Mouse (Mus musculus): Measurements from ENCODE around the gene Myt1l. TPM values are rescaled to one million over a fixed set of nuclear protein-coding genes. Genes with fewer than 3 reads are reported as not detected.

The Myt1l gene
- polyA plus RNA-seq, 1 experiment from 2014 or later = not detected

- H3K4me1 ChIP-seq (ENCODE audit: insufficient read depth, low read depth, low read length) = no peaks in the 10 kb centered on the region
- no peak overlapping the region for H3K4me3 ChIP-seq (ENCODE audit: low read depth, low read length)
- H3K4me2 ChIP-seq (replicated peaks; ENCODE audit: low read depth, low read length) = no peak overlapping the region
- H3K27ac ChIP-seq (ENCODE audit: low read length) = no peak overlapping the region
- no peaks in the 10 kb centered on the region for H3K36me3 ChIP-seq (ENCODE audit: insufficient read depth, low read length)
- no peaks in the 10 kb centered on the region for H3K27me3 ChIP-seq (replicated peaks; ENCODE audit: insufficient read depth, low read length)
- ATAC-seq = no peak
- WGBS = 63% methylated on average over 15 of the region's 15 CpGs
- TF ChIP-seq EP300 (IDR thresholded peaks at IDR 0.05) = no peak
- TF ChIP-seq CTCF (IDR thresholded peaks at IDR 0.05) = peak; percentile 65
- no peaks in the 10 kb centered on the region for H3K9me3 ChIP-seq (ENCODE audit: low read length)
- H3K9ac ChIP-seq (replicated peaks; ENCODE audit: low read depth) = no peak overlapping the region
- no peak for DNase-seq (ENCODE audit: low spot score)
Measured at GRCm38 (mm10) chr12:29627956-29628750, 100.0 kb downstream of the Myt1l start.

GRCm38 (mm10) chr12:29629875-29630538, 101.8 kb downstream of the Myt1l start:
- WGBS = 85% methylated on average over 10 of the region's 10 CpGs
- ATAC-seq (no peak), DNase-seq (ENCODE audit: low spot score) (no peak)
- H3K4me1 ChIP-seq (ENCODE audit: insufficient read depth, low read depth, low read length) = no peaks in the 10 kb centered on the region
- H3K4me2 ChIP-seq (replicated peaks; ENCODE audit: low read depth, low read length) = no peak overlapping the region
- no peaks in the 10 kb centered on the region for H3K27me3 ChIP-seq (replicated peaks; ENCODE audit: insufficient read depth, low read length)
- no peak overlapping the region for H3K4me3 ChIP-seq (ENCODE audit: low read depth, low read length)
- no peak overlapping the region for H3K27ac ChIP-seq (ENCODE audit: low read length)
- no peaks in the 10 kb centered on the region for H3K9me3 ChIP-seq (ENCODE audit: low read length)
- TF ChIP-seq CTCF (IDR thresholded peaks at IDR 0.05) (no peak), EP300 (IDR thresholded peaks at IDR 0.05) (no peak)
- H3K9ac ChIP-seq (replicated peaks; ENCODE audit: low read depth) = no peak overlapping the region
- no peaks in the 10 kb centered on the region for H3K36me3 ChIP-seq (ENCODE audit: insufficient read depth, low read length)

- no peak overlapping the region for H3K4me3 ChIP-seq (ENCODE audit: low read depth, low read length)
- no peak for DNase-seq (ENCODE audit: low spot score)
- H3K9ac ChIP-seq (replicated peaks; ENCODE audit: low read depth) = no peak overlapping the region
- WGBS = 80% methylated on average over 2 of the region's 2 CpGs
- no peaks in the 10 kb centered on the region for H3K4me1 ChIP-seq (ENCODE audit: insufficient read depth, low read depth, low read length)
- no peak overlapping the region for H3K4me2 ChIP-seq (replicated peaks; ENCODE audit: low read depth, low read length)
- H3K36me3 ChIP-seq (ENCODE audit: insufficient read depth, low read length) = no peaks in the 10 kb centered on the region
- H3K27ac ChIP-seq (ENCODE audit: low read length) = no peak overlapping the region
- no peaks in the 10 kb centered on the region for H3K27me3 ChIP-seq (replicated peaks; ENCODE audit: insufficient read depth, low read length)
- TF ChIP-seq CTCF (IDR thresholded peaks at IDR 0.05) (no peak), EP300 (IDR thresholded peaks at IDR 0.05) (no peak)
- ATAC-seq = no peak
- H3K9me3 ChIP-seq (ENCODE audit: low read length) = no peaks in the 10 kb centered on the region
Measured at GRCm38 (mm10) chr12:29634509-29634908, 106.3 kb downstream of the Myt1l start.

- Histone ChIP-seq H3K4me1 (ENCODE audit: insufficient read depth, low read depth, low read length) (no peaks in the 10 kb centered on the region), H3K4me3 (ENCODE audit: low read depth, low read length) (no peak overlapping the region), H3K9ac (replicated peaks; ENCODE audit: low read depth) (no peak overlapping the region), H3K4me2 (replicated peaks; ENCODE audit: low read depth, low read length) (no peak overlapping the region), H3K36me3 (ENCODE audit: insufficient read depth, low read length) (no peaks in the 10 kb centered on the region), H3K27ac (ENCODE audit: low read length) (no peak overlapping the region), H3K27me3 (replicated peaks; ENCODE audit: insufficient read depth, low read length) (0 out of 2 replicates have a peak, but pooled peaks cover 3% of the 10 kb centered on the region), H3K9me3 (ENCODE audit: low read length) (no peaks in the 10 kb centered on the region)
- WGBS = 73% methylated on average over 11 of the region's 11 CpGs
- no peak for TF ChIP-seq EP300 (IDR thresholded peaks at IDR 0.05)
- TF ChIP-seq CTCF (IDR thresholded peaks at IDR 0.05) = no peak
- DNase-seq (ENCODE audit: low spot score) (no peak), ATAC-seq (no peak)
Measured at GRCm38 (mm10) chr12:29639543-29640196, 111.5 kb downstream of the Myt1l start.

GRCm38 (mm10) chr12:29640201-29640600, 112.0 kb downstream of the Myt1l start:
- ATAC-seq (no peak), DNase-seq (ENCODE audit: low spot score) (no peak)
- no peaks in the 10 kb centered on the region for H3K36me3 ChIP-seq (ENCODE audit: insufficient read depth, low read length)
- no peak for TF ChIP-seq CTCF (IDR thresholded peaks at IDR 0.05)
- no peak for TF ChIP-seq EP300 (IDR thresholded peaks at IDR 0.05)
- H3K4me2 ChIP-seq (replicated peaks; ENCODE audit: low read depth, low read length) = no peak overlapping the region
- no peaks in the 10 kb centered on the region for H3K4me1 ChIP-seq (ENCODE audit: insufficient read depth, low read depth, low read length)
- 0 out of 2 replicates have a peak, but pooled peaks cover 3% of the 10 kb centered on the region for H3K27me3 ChIP-seq (replicated peaks; ENCODE audit: insufficient read depth, low read length)
- H3K4me3 ChIP-seq (ENCODE audit: low read depth, low read length) = no peak overlapping the region
- no peaks in the 10 kb centered on the region for H3K9me3 ChIP-seq (ENCODE audit: low read length)
- no peak overlapping the region for H3K9ac ChIP-seq (replicated peaks; ENCODE audit: low read depth)
- WGBS = 30% methylated on average over 1 of the region's 1 CpGs
- H3K27ac ChIP-seq (ENCODE audit: low read length) = no peak overlapping the region

GRCm38 (mm10) chr12:29642915-29643314, 114.7 kb downstream of the Myt1l start:
- Histone ChIP-seq H3K4me3 (ENCODE audit: low read depth, low read length) (no peak overlapping the region), H3K4me2 (replicated peaks; ENCODE audit: low read depth, low read length) (no peak overlapping the region), H3K4me1 (ENCODE audit: insufficient read depth, low read depth, low read length) (no peaks in the 10 kb centered on the region), H3K27ac (ENCODE audit: low read length) (no peak overlapping the region), H3K9ac (replicated peaks; ENCODE audit: low read depth) (no peak overlapping the region), H3K9me3 (ENCODE audit: low read length) (no peaks in the 10 kb centered on the region), H3K36me3 (ENCODE audit: insufficient read depth, low read length) (no peaks in the 10 kb centered on the region), H3K27me3 (replicated peaks; ENCODE audit: insufficient read depth, low read length) (0 out of 2 replicates have a peak, but pooled peaks cover 3% of the 10 kb centered on the region)
- ATAC-seq (no peak), DNase-seq (ENCODE audit: low spot score) (no peak)
- TF ChIP-seq EP300 (IDR thresholded peaks at IDR 0.05) = no peak
- no peak for TF ChIP-seq CTCF (IDR thresholded peaks at IDR 0.05)
- WGBS = 31% methylated on average over 4 of the region's 4 CpGs

All from lung, postnatal 0 days (tissue).